Mouse (Mus musculus) cerebellum, adult 2 months (tissue): ENCODE measurements around the gene Rpl23. TPM values are rescaled to one million over a fixed set of nuclear protein-coding genes. Genes with fewer than 3 reads are reported as not detected.

Experiments used
- DNase-seq, 2 experiments: peaks; one replicate each; pipeline ENCODE4 v3.0.0; 2021
- H3K27ac ChIP-seq: fragments of 200-500 bp; 2 replicates; pipeline ENCODE4 v1.5.1; 2012; ENCODE audit warnings: low read length, control low read depth, inconsistent platforms; ENCODE audit not compliant: insufficient read depth
- H3K27me3 ChIP-seq: fragments of 200-500 bp; 2 replicates; pipeline ENCODE4 v1.6.1; 2012; ENCODE audit warnings: inconsistent platforms, mild to moderate bottlenecking, low read length, moderate library complexity; ENCODE audit not compliant: control insufficient read depth, insufficient read depth
- H3K4me1 ChIP-seq: fragments of 200-500 bp; 2 replicates; pipeline ENCODE4 v1.6.1; 2011; ENCODE audit warnings: low read length; ENCODE audit not compliant: control insufficient read depth, insufficient read depth
- H3K4me3 ChIP-seq: fragments of 200-500 bp; replicated peaks from 2 replicates; pipeline ENCODE3; 2011; ENCODE audit warnings: mild to moderate bottlenecking, low read depth, low read length, control low read depth; ENCODE audit not compliant: insufficient read depth
- CTCF ChIP-seq: fragments of 200-500 bp; IDR thresholded peaks from 2 replicates; pipeline ENCODE4 v1.5.1; 2011; ENCODE audit warnings: low read depth, mild to moderate bottlenecking, control low read depth, low read length, moderate library complexity, borderline replicate concordance; ENCODE audit not compliant: insufficient read depth
- POLR2A ChIP-seq: fragments of 200-500 bp; IDR thresholded peaks from 2 replicates; pipeline ENCODE4 v1.6.1; 2011; ENCODE audit warnings: low read length, control low read depth, borderline replicate concordance; ENCODE audit not compliant: insufficient read depth
- WGBS: fragments of 180-500 bp; shearing (Covaris S2); methylation state at CpG from one replicate; pipeline ENCODE4 v1.1.7; 2018; 5-methylcytosine and 5-hydroxymethylcytosine counted together
- polyA plus RNA-seq: library from polyadenylated mRNA; depleted of rRNA; stranded (reverse); fragments of >200 nt; gene quantifications from 2 replicates; pipeline ENCODE4 v1.2.3, GENCODE M21; 2012

Gene Rpl23
- polyA plus RNA-seq, 1 experiment: 281 TPM

DNA sequence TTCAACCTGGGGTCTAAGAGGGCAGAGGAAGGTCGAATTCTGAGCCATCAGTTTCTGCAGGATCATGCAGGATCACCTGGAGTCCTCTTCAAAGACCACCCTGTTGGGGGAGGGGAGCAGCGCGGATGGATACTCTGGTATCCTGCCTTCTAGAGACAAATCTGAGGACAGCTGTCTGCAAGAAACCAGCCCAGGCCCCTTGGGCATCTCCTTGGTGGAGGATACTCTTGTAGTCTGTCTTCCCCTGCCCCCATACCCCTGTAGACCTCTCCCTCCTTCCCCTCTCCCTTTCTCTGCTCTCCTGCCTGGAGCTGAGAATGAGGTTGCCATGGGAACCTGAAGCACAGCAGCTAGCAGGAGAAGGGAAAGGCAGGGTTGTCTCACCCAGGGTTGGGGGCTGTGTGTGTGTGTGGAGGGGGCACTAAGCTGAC is 30.3 kb upstream of the Rpl23 start:
- peaks cover 64% of the 10 kb centered on the region for H3K4me1 ChIP-seq
- H3K27ac ChIP-seq: no peak overlapping the region
- no peaks in the 10 kb centered on the region for H3K27me3 ChIP-seq
- 43% methylated on average over 3 of the region's 3 CpGs for WGBS
- DNase-seq: no peak
- no peak for TF ChIP-seq CTCF
- TF ChIP-seq POLR2A: no peak
- H3K4me3 ChIP-seq: no peak overlapping the region

DNA sequence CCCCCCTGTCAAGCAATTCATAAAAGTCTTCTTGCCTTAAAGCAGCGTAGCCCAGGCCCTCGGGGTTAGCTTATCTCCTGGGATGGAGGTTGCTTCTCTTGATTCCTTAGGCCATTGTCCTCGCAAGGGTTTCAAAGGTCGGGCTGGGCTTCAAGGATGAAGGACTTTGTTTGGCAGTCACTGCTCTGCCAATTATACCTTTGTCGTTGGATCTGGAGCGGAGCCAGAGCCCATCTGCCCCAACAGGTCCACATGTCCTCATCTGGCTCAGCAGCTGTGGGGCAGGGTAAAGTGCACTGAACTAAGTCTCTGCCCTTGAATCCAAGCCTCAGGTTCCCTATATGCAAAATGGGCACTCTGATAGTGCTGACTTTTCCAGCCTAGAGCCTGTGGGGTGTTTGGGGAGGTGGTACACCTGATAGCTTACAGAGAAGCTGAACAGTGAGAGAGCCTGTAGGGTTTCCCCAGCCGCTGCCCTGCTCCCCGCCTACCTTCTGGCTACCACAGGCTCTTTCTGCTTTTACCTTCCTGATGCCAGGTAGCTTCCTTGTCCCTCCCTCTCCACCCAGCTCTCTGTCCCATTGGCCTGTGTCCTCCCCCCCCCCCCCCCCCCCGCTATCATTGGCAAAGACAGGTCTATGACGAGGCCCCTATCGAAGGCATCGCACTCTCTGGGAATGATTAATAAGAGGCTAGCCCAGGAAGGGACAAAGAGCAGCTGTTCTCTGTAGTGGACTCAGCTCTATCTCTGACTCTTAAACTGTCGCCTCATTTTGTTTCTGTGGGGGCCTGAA is 29.5 kb upstream of the Rpl23 start:
- H3K27me3 ChIP-seq: no peaks in the 10 kb centered on the region
- H3K27ac ChIP-seq: no peak overlapping the region
- H3K4me3 ChIP-seq: no peak overlapping the region
- TF ChIP-seq POLR2A (no peak), CTCF (no peak)
- 38% methylated on average over 13 of the region's 13 CpGs for WGBS
- peaks cover 66% of the 10 kb centered on the region for H3K4me1 ChIP-seq
- DNase-seq: no peak

DNA sequence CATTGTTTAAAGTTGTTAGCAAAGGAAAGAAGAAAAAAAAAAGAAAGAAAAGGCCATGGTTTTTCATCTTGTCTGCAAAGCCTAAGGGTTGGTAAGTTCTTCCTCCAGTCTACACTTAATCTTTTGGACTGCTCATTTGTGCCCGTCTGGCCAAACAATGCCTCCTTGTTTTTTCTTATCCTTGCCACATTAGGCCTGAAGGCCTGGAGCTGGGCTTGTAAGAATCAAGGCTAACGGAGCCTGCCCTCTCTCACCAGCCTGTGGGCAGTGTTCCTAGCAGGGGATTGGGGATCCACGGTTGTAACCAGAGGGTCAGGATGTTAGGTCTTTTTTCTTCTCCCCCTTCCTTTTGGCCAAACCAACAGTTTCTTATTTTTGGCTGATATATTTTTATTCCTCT is 28.7 kb upstream of the Rpl23 start:
- DNase-seq: peak in 1 of 2 experiments; percentile 12
- Histone ChIP-seq H3K27me3 (no peaks in the 10 kb centered on the region), H3K27ac (no peak overlapping the region), H3K4me3 (no peak overlapping the region), H3K4me1 (peaks cover 67% of the 10 kb centered on the region)
- 67% methylated on average over 3 of the region's 3 CpGs for WGBS
- no peak for TF ChIP-seq CTCF
- TF ChIP-seq POLR2A: no peak

DNA sequence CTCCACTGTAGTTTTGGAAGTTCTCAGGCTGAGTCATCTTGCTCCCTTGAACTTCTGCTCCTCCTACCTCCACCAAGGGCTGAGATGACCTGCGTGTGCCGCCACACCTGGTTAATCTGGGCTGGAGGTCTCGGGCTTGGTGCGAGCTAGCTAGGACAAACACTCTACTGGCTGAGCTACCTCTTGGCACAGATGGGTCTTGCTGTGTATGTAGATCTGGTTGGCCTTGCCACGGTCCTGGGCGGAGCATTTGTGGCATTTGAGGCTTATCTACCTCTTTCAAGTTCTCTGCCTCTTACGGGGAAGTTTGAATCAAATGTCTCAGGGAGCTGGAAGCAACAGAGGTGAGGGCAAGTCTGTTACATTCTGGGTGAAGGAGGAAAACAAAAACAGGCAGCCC is 28.1 kb upstream of the Rpl23 start:
- DNase-seq: peak in 1 of 2 experiments; percentile 31
- Histone ChIP-seq H3K27me3 (no peaks in the 10 kb centered on the region), H3K27ac (no peak overlapping the region), H3K4me1 (peaks cover 67% of the 10 kb centered on the region), H3K4me3 (no peak overlapping the region)
- WGBS: 49% methylated on average over 7 of the region's 7 CpGs
- no peak for TF ChIP-seq POLR2A
- no peak for TF ChIP-seq CTCF

DNA sequence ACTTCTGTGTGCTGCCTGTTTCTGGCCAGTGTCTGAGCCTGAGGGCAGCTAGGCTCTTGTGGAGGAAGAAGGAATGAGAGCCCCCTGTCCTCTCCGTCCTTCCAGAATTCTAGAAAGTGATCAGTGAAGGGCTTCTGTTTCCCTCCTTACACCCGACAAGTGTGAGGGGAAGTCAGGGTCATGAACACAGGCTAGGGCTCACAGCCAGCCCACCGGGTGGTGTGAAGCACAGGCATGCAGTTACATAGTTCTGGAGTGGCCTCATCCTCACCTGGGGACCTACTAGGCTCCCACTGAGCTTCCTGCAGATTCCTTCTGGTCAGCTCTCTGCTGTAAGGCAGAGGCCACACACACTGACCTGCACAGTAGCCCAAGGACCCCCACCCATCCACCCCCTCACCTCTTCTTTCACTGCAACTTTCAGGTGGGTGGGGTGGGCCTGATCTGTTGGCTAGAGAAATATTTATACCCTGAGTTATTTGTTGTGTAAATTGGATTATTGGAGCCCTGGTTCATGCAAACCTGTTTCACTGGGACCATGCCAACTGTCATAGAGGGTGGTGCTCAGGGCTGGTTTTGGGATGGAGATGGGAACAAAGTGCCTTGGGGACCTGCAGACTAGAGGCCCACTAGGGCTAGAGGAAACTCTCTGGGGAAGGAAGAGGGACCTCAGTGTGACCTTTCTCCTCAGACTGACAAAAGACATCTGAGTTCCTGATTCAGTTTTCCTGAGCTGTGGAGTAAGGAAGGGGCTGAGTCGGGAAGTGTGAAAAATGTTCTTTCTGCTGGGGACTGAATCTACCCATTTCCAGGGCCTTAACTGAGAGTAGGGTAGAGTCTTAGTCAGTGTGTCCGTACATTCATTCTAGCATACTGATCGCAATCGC is 27.2 kb upstream of the Rpl23 start:
- peaks cover 72% of the 10 kb centered on the region for H3K4me1 ChIP-seq
- peak in 1 of 2 experiments; percentile 37 for DNase-seq
- H3K27me3 ChIP-seq: no peaks in the 10 kb centered on the region
- TF ChIP-seq POLR2A: no peak
- no peak for TF ChIP-seq CTCF
- H3K27ac ChIP-seq: peak overlapping the region; percentile 30; the same call in 1 of the 2 replicates
- no peak overlapping the region for H3K4me3 ChIP-seq
- WGBS: 57% methylated on average over 7 of the region's 7 CpGs

DNA sequence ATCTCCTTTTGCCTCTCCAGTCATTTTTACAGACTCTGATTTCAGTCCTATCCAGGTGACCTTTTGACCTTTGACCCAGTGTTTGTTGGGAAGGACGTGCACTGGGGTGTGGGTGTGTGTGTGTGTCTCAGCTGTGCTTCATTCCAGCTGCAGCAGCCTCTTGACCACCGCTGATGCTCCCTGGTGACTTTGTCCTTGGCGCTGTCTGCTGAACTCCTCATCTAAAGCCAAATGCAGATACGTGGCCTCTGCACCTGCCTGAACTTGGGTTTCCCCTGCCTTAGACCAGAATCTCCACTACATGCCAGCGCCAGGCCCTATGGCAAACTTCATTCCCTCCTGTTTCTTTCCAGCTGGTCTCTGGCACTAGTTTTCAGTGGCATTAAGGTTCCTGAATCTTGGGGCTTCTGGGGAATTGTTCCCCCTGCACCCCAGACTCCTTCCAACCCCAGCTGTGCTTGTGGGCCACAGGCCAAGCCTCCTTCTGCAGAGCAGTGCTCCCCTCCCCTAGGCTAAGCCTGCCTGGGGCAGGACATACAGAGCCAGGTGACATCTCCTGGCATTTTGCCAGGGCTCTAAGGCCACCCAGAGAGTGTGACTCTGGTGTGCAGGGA is 26.5 kb upstream of the Rpl23 start:
- 23% methylated on average over 5 of the region's 5 CpGs for WGBS
- H3K4me1 ChIP-seq: peaks cover 70% of the 10 kb centered on the region
- H3K27me3 ChIP-seq: no peaks in the 10 kb centered on the region
- H3K4me3 ChIP-seq: no peak overlapping the region
- TF ChIP-seq CTCF: no peak
- no peak for TF ChIP-seq POLR2A
- H3K27ac ChIP-seq: peak overlapping the region; percentile 30; the same call in 1 of the 2 replicates
- peak; percentile 72 to 76 for DNase-seq

DNA sequence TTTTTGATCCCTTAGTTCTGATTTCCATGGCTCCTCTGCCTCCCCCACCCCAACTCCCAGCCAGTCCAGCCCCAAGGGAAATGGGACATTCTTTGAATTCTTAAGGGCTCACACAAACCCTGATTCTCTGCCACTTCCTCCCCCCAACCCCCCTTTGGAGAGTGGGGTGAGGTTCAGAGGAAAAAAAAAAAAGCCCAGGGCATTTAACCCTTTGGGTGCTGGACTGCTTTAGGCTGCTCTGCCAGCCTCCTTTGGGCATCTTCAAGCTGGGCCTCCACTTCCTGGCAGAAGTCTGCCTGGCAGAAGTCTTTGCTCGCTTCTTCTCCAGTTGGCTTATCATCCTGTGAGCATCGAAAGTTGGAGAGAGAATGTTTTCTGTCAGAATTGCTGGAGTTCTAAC is 25.9 kb upstream of the Rpl23 start:
- DNase-seq: peak in 1 of 2 experiments; percentile 25
- H3K27ac ChIP-seq: no peak overlapping the region
- H3K4me1 ChIP-seq: peaks cover 65% of the 10 kb centered on the region
- 32% methylated on average over 2 of the region's 2 CpGs for WGBS
- TF ChIP-seq CTCF (no peak), POLR2A (no peak)
- H3K27me3 ChIP-seq: no peaks in the 10 kb centered on the region
- H3K4me3 ChIP-seq: no peak overlapping the region
